7 mouse cellular contexts compared by ENCODE assay signal in genomic region chr9:70656130-70657007, GRCm38 (mm10). TPM values are rescaled to one million over a fixed set of nuclear protein-coding genes. Genes with fewer than 3 reads are reported as not detected.
DNase-seq lines count a peak whose midpoint lies in the region; ATAC-seq lines count a peak whose summit lies in the region.

Gm10642 (plus strand) TSS chr9:70656251.

- H3K9me3 ChIP-seq in intestine, embryonic 15.5 days, result no peaks in the 10 kb centered on the region

- peak; percentile 62 for ATAC-seq in intestine, embryonic 15.5 days

- intact Hi-C loops in left cerebral cortex, postnatal 36 days (cut with DNase I), result loop anchor here (1.0 to 2.0 kb wide), 2 partner anchors 22 to 154 kb away; partner anchors contain the start of genes Adam10 and Rnf111

- no peaks in the 10 kb centered on the region for H3K27me3 ChIP-seq in intestine, embryonic 15.5 days (replicated peaks)

- peak within 1 kb of the TSS; percentile 91 for H3K9ac ChIP-seq in intestine, embryonic 15.5 days

- H3K4me1 ChIP-seq in intestine, embryonic 15.5 days (replicated peaks), result 0 out of 2 replicates have a peak, but pooled peaks cover 5% of the 10 kb centered on the region

- H3K4me2 ChIP-seq in intestine, embryonic 15.5 days (replicated peaks), result peak within 1 kb of the TSS; percentile 90

- WGBS in intestine, embryonic 15.5 days, result under 1% methylated on average over 66 of the region's 72 CpGs

- H3K36me3 ChIP-seq in intestine, embryonic 15.5 days, result no peaks in the 10 kb centered on the region

- H3K27ac ChIP-seq in intestine, embryonic 15.5 days, result peak within 1 kb of the TSS; percentile 94

- DNase-seq in adrenal gland, adult 2 months, result peak; percentile 62
- DNase-seq in embryo, embryonic 10.5 days (ENCODE audit: low spot score), result peak; percentile 38
- peak; percentile 54 for DNase-seq in gastrocnemius, postnatal 25 days
- DNase-seq in left cerebral cortex, postnatal 36 days (ENCODE audit: low spot score in 2 of 2), result peak; percentile 55 to 62
- DNase-seq in mesoderm, embryonic 11.5 days (ENCODE audit: low read depth, low spot score), result peak; percentile 30
- DNase-seq in skeletal muscle tissue, adult 2 months (ENCODE audit: low read depth, low spot score), result peak; percentile 54

- peak within 1 kb of the TSS; percentile 86 for H3K4me3 ChIP-seq in intestine, embryonic 15.5 days (replicated peaks)

RNA-seq across cellular contexts. Expression of gene Gm10642, which starts in this region (rescaled TPM):
- total RNA-seq in adrenal gland, adult 2 months (2021), result under 1 TPM; 0.35 to 0.69 TPM
- polyA plus RNA-seq in adrenal gland, adult 2 months (2012; rRNA removed), result 2.7 and 4.8 TPM in 2 replicates
- under 1 TPM in 1 of 2 experiments, not detected in 1; 0.21 TPM for total RNA-seq in gastrocnemius, postnatal 25 days (2021)
- 0.19 and 0.59 TPM in 2 replicates for polyA plus RNA-seq in intestine, embryonic 15.5 days (2015; fragmentation: Nextera tagmentation; extraction: Ambion mirVana)
- 1 to 10 TPM; 1.2 to 1.4 TPM for total RNA-seq in left cerebral cortex, postnatal 36 days (2021)

Comparison
In these comparisons a context has a peak if more than half of its experiments do, and no peak if none do; other contexts are left out.
1. Peak in every context shown above with its lines: DNase-seq, ATAC-seq, H3K4me3 ChIP-seq and H3K27ac ChIP-seq.
2. Peak in DNase-seq in gastrocnemius, postnatal 25 days; RNA of the gene not detected or under 1 TPM.
3. Peak in ATAC-seq, H3K4me3 ChIP-seq, H3K27ac ChIP-seq, H3K9ac ChIP-seq and H3K4me2 ChIP-seq in intestine, embryonic 15.5 days; RNA of the gene not detected or under 1 TPM.